Mouse (Mus musculus) kidney, adult 2 months (tissue): ENCODE data around the gene Cacna1c.

Experiments used
- CTCF ChIP-seq: fragments of 200-500 bp; conservative IDR thresholded peaks from 2 replicates; pipeline ENCODE4 v1.5.1; 2011; ENCODE audit warnings: low read depth, mild to moderate bottlenecking, control low read depth, low read length, moderate library complexity, mixed read lengths; ENCODE audit not compliant: insufficient read depth, insufficient read length
- POLR2A ChIP-seq: fragments of 200-500 bp; IDR thresholded peaks from one replicate; pipeline ENCODE4 v1.6.1; 2011; ENCODE audit warnings: low read depth, low read length, control low read depth

- TF ChIP-seq POLR2A: no peak
- no peak for TF ChIP-seq CTCF
Measured at GRCm38 (mm10) chr6:119110369-119110768, 85.8 kb downstream of the Cacna1c start.
